Mouse (Mus musculus) heart, adult 2 months (tissue): ENCODE results near the gene 1700021F05Rik.

ENCODE experiments used
- CTCF ChIP-seq: fragments of 200-600 bp; IDR thresholded peaks from 2 replicates; pipeline ENCODE4 v1.8.1; 2022; ENCODE audit warnings: antibody characterized with exemption, mild to moderate bottlenecking, moderate library complexity
- EP300 ChIP-seq: fragments of 200-500 bp; IDR thresholded peaks from 2 replicates; pipeline ENCODE4 v1.6.1; 2011; ENCODE audit warnings: low read depth, low read length, control low read depth; ENCODE audit not compliant: insufficient read depth
- POLR2A ChIP-seq: fragments of 200-500 bp; IDR thresholded peaks from 2 replicates; pipeline ENCODE4 v1.6.1; 2011; ENCODE audit warnings: mild to moderate bottlenecking, low read depth, low read length, control low read depth; ENCODE audit not compliant: insufficient read depth

DNA sequence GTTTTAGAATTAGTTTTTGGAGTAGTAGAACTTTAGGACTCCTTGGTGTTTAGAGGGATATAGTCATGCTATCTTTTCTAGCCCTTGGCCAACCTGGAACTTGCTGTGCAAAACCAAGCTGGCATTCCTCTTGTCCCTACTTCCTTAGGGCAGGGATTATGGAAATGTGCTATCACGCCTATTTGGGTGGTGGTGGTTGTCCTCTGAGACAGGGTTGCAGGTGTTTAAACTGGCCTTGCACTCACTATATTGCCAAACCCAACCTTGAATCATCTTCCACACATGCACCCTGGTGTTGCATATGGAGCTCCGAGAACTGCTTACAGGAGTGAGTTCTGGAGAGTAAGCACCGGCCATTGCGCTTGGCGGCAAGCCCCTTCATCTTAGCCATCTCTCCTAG, 58.8 kb downstream of the 1700021F05Rik start:
- no peak for TF ChIP-seq CTCF
- TF ChIP-seq EP300 = no peak
- no peak for TF ChIP-seq POLR2A
